Mouse (Mus musculus) hindbrain, embryonic 13.5 days (tissue): ENCODE results near the gene Abhd16b. TPM values are rescaled to one million over a fixed set of nuclear protein-coding genes. Genes with fewer than 3 reads are reported as not detected.
A peak's percentile ranks its signal among the peaks of the same experiment; 100 is the strongest.

Source experiments
- ATAC-seq: fragments of 200-750 bp; cut with Nextera tagmentation; 2 replicates; pipeline ENCODE4 v1.8.0; 2017; ENCODE audit warnings: moderate TSS enrichment; ENCODE audit not compliant: low FRiP score
- H3K27ac ChIP-seq: fragments of 300-500 bp; sonication (generic); 2 replicates; pipeline ENCODE4 v1.5.1; 2015; ENCODE audit warnings: inconsistent platforms, mild to moderate bottlenecking, moderate library complexity
- H3K27me3 ChIP-seq: fragments of 300-500 bp; sonication (generic); 2 replicates; pipeline ENCODE4 v1.6.1; 2015; ENCODE audit warnings: mild to moderate bottlenecking, inconsistent platforms
- H3K36me3 ChIP-seq: fragments of 300-500 bp; sonication (generic); 2 replicates; pipeline ENCODE4 v1.6.1; 2015; ENCODE audit warnings: mild to moderate bottlenecking, inconsistent platforms
- H3K4me1 ChIP-seq: fragments of 300-500 bp; sonication (generic); replicated peaks from 2 replicates; pipeline ENCODE4 v1.6.1; 2015; ENCODE audit warnings: inconsistent platforms
- H3K4me2 ChIP-seq: fragments of 300-500 bp; sonication (generic); 2 replicates; pipeline ENCODE4 v1.6.1; 2015; ENCODE audit warnings: inconsistent platforms, mild to moderate bottlenecking, moderate library complexity
- H3K4me3 ChIP-seq: fragments of 300-500 bp; sonication (generic); 2 replicates; pipeline ENCODE4 v1.5.1; 2015; ENCODE audit warnings: mild to moderate bottlenecking, inconsistent platforms
- H3K9ac ChIP-seq: fragments of 300-500 bp; sonication (generic); 2 replicates; pipeline ENCODE4 v1.6.1; 2015; ENCODE audit warnings: mild to moderate bottlenecking, inconsistent platforms
- H3K9me3 ChIP-seq: fragments of 300-500 bp; sonication (generic); 2 replicates; pipeline ENCODE4 v1.6.1; 2016; ENCODE audit warnings: inconsistent platforms
- WGBS: fragments of 180-500 bp; shearing (Covaris S2); methylation state at CpG from one replicate; pipeline ENCODE4 v1.1.7; 2015; 5-methylcytosine and 5-hydroxymethylcytosine counted together
- polyA plus RNA-seq: library from polyadenylated mRNA; unstranded; fragments of >200 nt; fragmentation: Nextera tagmentation; extraction: Ambion mirVana; gene quantifications from 2 replicates; pipeline ENCODE4 v1.2.1, GENCODE M21; 2015

Abhd16b gene
- polyA plus RNA-seq, 1 experiment from 2014 or later: not detected

GRCm38 (mm10) chr2:181463008-181463738 is 29.8 kb upstream of the Abhd16b start:
- Histone ChIP-seq H3K9me3 (no peaks in the 10 kb centered on the region), H3K36me3 (no peaks in the 10 kb centered on the region), H3K4me1 (peaks cover 23% of the 10 kb centered on the region), H3K4me2 (peak overlapping the region; percentile 15; the same call in 1 of the 2 replicates), H3K27ac (no peak overlapping the region), H3K27me3 (peaks cover 26% of the 10 kb centered on the region), H3K4me3 (no peak overlapping the region), H3K9ac (no peak overlapping the region)
- no peak for ATAC-seq
- 46% methylated on average over 7 of the region's 7 CpGs for WGBS

- Histone ChIP-seq H3K36me3 (no peaks in the 10 kb centered on the region), H3K27ac (no peak overlapping the region), H3K4me2 (no peak overlapping the region), H3K27me3 (peaks cover 20% of the 10 kb centered on the region), H3K4me1 (peaks cover 11% of the 10 kb centered on the region; the same call in 1 of the 2 replicates), H3K4me3 (no peak overlapping the region), H3K9ac (no peak overlapping the region), H3K9me3 (no peaks in the 10 kb centered on the region)
- no peak for ATAC-seq
- 72% methylated on average over 3 of the region's 3 CpGs for WGBS
Observed at GRCm38 (mm10) chr2:181465423-181465822, 27.6 kb upstream of the Abhd16b start.

GRCm38 (mm10) chr2:181470285-181470684 is 22.7 kb upstream of the Abhd16b start:
- Histone ChIP-seq H3K4me3 (no peak overlapping the region), H3K27ac (no peak overlapping the region), H3K4me1 (no peaks in the 10 kb centered on the region), H3K9ac (no peak overlapping the region), H3K27me3 (no peaks in the 10 kb centered on the region), H3K9me3 (no peaks in the 10 kb centered on the region), H3K4me2 (no peak overlapping the region), H3K36me3 (no peaks in the 10 kb centered on the region)
- WGBS: 86% methylated on average over 2 of the region's 2 CpGs
- no peak for ATAC-seq

- no peak for ATAC-seq
- no peaks in the 10 kb centered on the region for H3K36me3 ChIP-seq
- no peak overlapping the region for H3K9ac ChIP-seq
- no peaks in the 10 kb centered on the region for H3K27me3 ChIP-seq
- no peaks in the 10 kb centered on the region for H3K9me3 ChIP-seq
- no peak overlapping the region for H3K4me3 ChIP-seq
- no peaks in the 10 kb centered on the region for H3K4me1 ChIP-seq
- 63% methylated on average over 5 of the region's 5 CpGs for WGBS
- no peak overlapping the region for H3K4me2 ChIP-seq
- H3K27ac ChIP-seq: no peak overlapping the region
Observed at GRCm38 (mm10) chr2:181471246-181471645, 21.8 kb upstream of the Abhd16b start.

GRCm38 (mm10) chr2:181472256-181472827 is 20.7 kb upstream of the Abhd16b start:
- no peak overlapping the region for H3K4me3 ChIP-seq
- no peak for ATAC-seq
- 81% methylated on average over 1 of the region's 1 CpGs for WGBS
- H3K27ac ChIP-seq: no peak overlapping the region
- H3K4me1 ChIP-seq: no peaks in the 10 kb centered on the region
- no peak overlapping the region for H3K9ac ChIP-seq
- H3K36me3 ChIP-seq: no peaks in the 10 kb centered on the region
- H3K27me3 ChIP-seq: no peaks in the 10 kb centered on the region
- H3K9me3 ChIP-seq: no peaks in the 10 kb centered on the region
- H3K4me2 ChIP-seq: no peak overlapping the region

GRCm38 (mm10) chr2:181483120-181483519 is 9.9 kb upstream of the Abhd16b start:
- Histone ChIP-seq H3K27me3 (no peaks in the 10 kb centered on the region), H3K36me3 (no peaks in the 10 kb centered on the region), H3K9ac (no peak overlapping the region), H3K9me3 (no peaks in the 10 kb centered on the region), H3K4me3 (no peak overlapping the region), H3K4me1 (peaks cover 17% of the 10 kb centered on the region; the same call in 1 of the 2 replicates), H3K4me2 (no peak overlapping the region), H3K27ac (no peak overlapping the region)
- no peak for ATAC-seq
- 57% methylated on average over 2 of the region's 2 CpGs for WGBS

- H3K9me3 ChIP-seq: no peaks in the 10 kb centered on the region
- H3K36me3 ChIP-seq: no peaks in the 10 kb centered on the region
- 37% methylated on average over 7 of the region's 7 CpGs for WGBS
- no peaks in the 10 kb centered on the region for H3K27me3 ChIP-seq
- ATAC-seq: no peak
- no peak overlapping the region for H3K4me3 ChIP-seq
- peaks cover 18% of the 10 kb centered on the region; the same call in 1 of the 2 replicates for H3K4me1 ChIP-seq
- no peak overlapping the region for H3K27ac ChIP-seq
- no peak overlapping the region for H3K4me2 ChIP-seq
- H3K9ac ChIP-seq: no peak overlapping the region
Observed at GRCm38 (mm10) chr2:181483562-181484318, 9.3 kb upstream of the Abhd16b start.

- ATAC-seq: no peak
- WGBS: 79% methylated on average over 6 of the region's 6 CpGs
- Histone ChIP-seq H3K4me3 (no peak overlapping the region), H3K4me1 (peaks cover 18% of the 10 kb centered on the region; the same call in 1 of the 2 replicates), H3K9ac (no peak overlapping the region), H3K27me3 (no peaks in the 10 kb centered on the region), H3K4me2 (no peak overlapping the region), H3K9me3 (no peaks in the 10 kb centered on the region), H3K27ac (no peak overlapping the region), H3K36me3 (no peaks in the 10 kb centered on the region)
Observed at GRCm38 (mm10) chr2:181484456-181485233, 8.4 kb upstream of the Abhd16b start.

GRCm38 (mm10) chr2:181485741-181486140 is 7.3 kb upstream of the Abhd16b start:
- no peak overlapping the region for H3K4me3 ChIP-seq
- no peaks in the 10 kb centered on the region for H3K36me3 ChIP-seq
- ATAC-seq: no peak
- H3K9me3 ChIP-seq: no peaks in the 10 kb centered on the region
- no peaks in the 10 kb centered on the region for H3K27me3 ChIP-seq
- H3K4me2 ChIP-seq: no peak overlapping the region
- 26% methylated on average over 1 of the region's 1 CpGs for WGBS
- no peak overlapping the region for H3K9ac ChIP-seq
- H3K27ac ChIP-seq: no peak overlapping the region
- peaks cover 18% of the 10 kb centered on the region; the same call in 1 of the 2 replicates for H3K4me1 ChIP-seq

- no peak overlapping the region for H3K4me2 ChIP-seq
- peak overlapping the region; percentile 24; the same call in 1 of the 2 replicates for H3K9ac ChIP-seq
- no peak overlapping the region for H3K4me3 ChIP-seq
- no peaks in the 10 kb centered on the region for H3K27me3 ChIP-seq
- no peaks in the 10 kb centered on the region for H3K36me3 ChIP-seq
- 40% methylated on average over 5 of the region's 5 CpGs for WGBS
- no peaks in the 10 kb centered on the region for H3K9me3 ChIP-seq
- ATAC-seq: no peak
- peaks cover 18% of the 10 kb centered on the region; the same call in 1 of the 2 replicates for H3K4me1 ChIP-seq
- peak overlapping the region; percentile 70 for H3K27ac ChIP-seq
Observed at GRCm38 (mm10) chr2:181487338-181488277, 5.4 kb upstream of the Abhd16b start.
